Mouse (Mus musculus) heart, embryonic 16.5 days (tissue): Measurements from ENCODE around the gene Serpinb1a. TPM values are rescaled to one million over a fixed set of nuclear protein-coding genes. Genes with fewer than 3 reads are reported as not detected.

ENCODE experiments used
- ATAC-seq: fragments of 200-750 bp; cut with Nextera tagmentation; replicated peaks from 2 replicates; pipeline ENCODE4 v1.8.0; 2017; ENCODE audit warnings: moderate number of reproducible peaks; ENCODE audit not compliant: insufficient read depth, low FRiP score; ENCODE audit errors: extremely low read depth
- H3K27ac ChIP-seq: fragments of 300-500 bp; sonication (generic); 2 replicates; pipeline ENCODE4 v1.5.1; 2014; ENCODE audit warnings: mild to moderate bottlenecking, low read length, control low read depth, moderate library complexity
- H3K27me3 ChIP-seq: fragments of 300-500 bp; sonication (generic); 2 replicates; pipeline ENCODE4 v1.6.1; 2014; ENCODE audit warnings: low read length, mixed read lengths; ENCODE audit not compliant: control insufficient read depth, insufficient read depth
- H3K36me3 ChIP-seq: fragments of 300-500 bp; sonication (generic); 2 replicates; pipeline ENCODE4 v1.6.1; 2014; ENCODE audit not compliant: control insufficient read depth, insufficient read depth
- H3K4me1 ChIP-seq: fragments of 300-500 bp; sonication (generic); 2 replicates; pipeline ENCODE4 v1.6.1; 2014; ENCODE audit warnings: low read length, mixed read lengths; ENCODE audit not compliant: control insufficient read depth, insufficient read depth
- H3K4me2 ChIP-seq: fragments of 300-500 bp; sonication (generic); 2 replicates; pipeline ENCODE4 v1.6.1; 2014; ENCODE audit warnings: low read depth, mild to moderate bottlenecking, control low read depth, low read length
- H3K4me3 ChIP-seq: fragments of 300-500 bp; sonication (generic); 2 replicates; pipeline ENCODE4 v1.5.1; 2014; ENCODE audit warnings: mild to moderate bottlenecking, control low read depth, low read length
- H3K9ac ChIP-seq: fragments of 300-500 bp; sonication (generic); 2 replicates; pipeline ENCODE4 v1.6.1; 2014; ENCODE audit warnings: low read length, control low read depth
- H3K9me3 ChIP-seq: fragments of 300-500 bp; sonication (generic); replicated peaks from 2 replicates; pipeline ENCODE4 v1.6.1; 2016; ENCODE audit warnings: low read length; ENCODE audit not compliant: control insufficient read depth
- WGBS: fragments of 180-500 bp; shearing (Covaris S2); extraction: QIAGEN DNeasy Blood & Tissue Kit; methylation state at CpG from one replicate; pipeline ENCODE4 v1.1.7; 2014; 5-methylcytosine and 5-hydroxymethylcytosine counted together
- polyA plus RNA-seq: library from polyadenylated mRNA; unstranded; fragments of >200 nt; fragmentation: Nextera tagmentation; extraction: Ambion mirVana; gene quantifications from 2 replicates; pipeline ENCODE4 v1.2.1, GENCODE M21; 2015

The Serpinb1a gene
- polyA plus RNA-seq, 1 experiment from 2014 or later = 14.7 TPM

DNA sequence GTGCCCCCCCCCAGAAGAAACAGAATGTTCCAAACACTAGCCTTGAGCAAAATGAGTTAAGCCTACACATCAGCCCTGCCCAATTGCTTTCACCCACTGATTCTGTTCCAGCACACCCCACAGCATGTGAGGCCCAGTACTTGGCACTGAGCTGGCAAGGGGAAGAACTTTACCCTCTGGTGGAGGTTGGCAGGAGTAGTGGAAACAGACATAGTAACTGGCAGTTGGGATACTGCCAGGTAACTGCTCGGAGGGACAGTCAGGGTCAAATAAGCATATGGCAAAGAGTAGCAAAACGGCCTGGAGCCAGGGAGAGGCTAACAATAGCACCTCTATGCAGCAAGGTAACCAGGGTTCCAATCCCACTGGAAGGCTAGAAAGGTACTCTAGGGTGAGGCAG is 56.4 kb downstream of the Serpinb1a start:
- Histone ChIP-seq H3K27ac (0 out of 2 replicates have a peak overlapping the region, but pooled peaks have one; percentile 15), H3K4me1 (no peaks in the 10 kb centered on the region), H3K9me3 (no peaks in the 10 kb centered on the region), H3K9ac (no peak overlapping the region), H3K4me2 (no peak overlapping the region), H3K27me3 (no peaks in the 10 kb centered on the region), H3K36me3 (no peaks in the 10 kb centered on the region), H3K4me3 (no peak overlapping the region)
- ATAC-seq = peak; percentile 81
- WGBS = 19% methylated on average over 2 of the region's 2 CpGs

Other genes starting within 250 kb of the Serpinb1a start
- gene Mylk4, start 67.2 kb downstream of the Serpinb1a start, polyA plus RNA-seq = 1.3 and 1.7 TPM in 2 replicates
- gene Wrnip1, start 49.1 kb downstream of the Serpinb1a start, polyA plus RNA-seq = 19.7 and 24.8 TPM in 2 replicates
- gene D930007J09Rik, start 48.3 kb downstream of the Serpinb1a start, polyA plus RNA-seq = not detected in 2 replicates
- gene Serpinb1c, start 47.0 kb upstream of the Serpinb1a start, polyA plus RNA-seq = 0.14 and 0.29 TPM in 2 replicates
- gene Serpinb6b, start 114.0 kb upstream of the Serpinb1a start, polyA plus RNA-seq = 22.4 and 26.8 TPM in 2 replicates
- 8.8 and 10.4 TPM in 2 replicates for gene Serpinb9, start 152.1 kb upstream of the Serpinb1a start, polyA plus RNA-seq
- gene Serpinb9b, start 176.2 kb upstream of the Serpinb1a start, polyA plus RNA-seq = 0.33 and 0.47 TPM in 2 replicates
- 0.09 and 0.21 TPM in 2 replicates for gene Serpinb1b, start 227.4 kb upstream of the Serpinb1a start, polyA plus RNA-seq